Mouse (Mus musculus) brain, embryonic 18.5 days (tissue): Measurements from ENCODE around the gene Btk.
A peak's percentile ranks its signal among the peaks of the same experiment; 100 is the strongest.
"Not testable (repeated sequence)": the region's sequence is repeated elsewhere in the genome, so short reads cannot be mapped to it uniquely, and the experiment has no call there.

ENCODE experiments used
- DNase-seq: peaks from one replicate; pipeline ENCODE4 v3.0.0-alpha.2; 2012; ENCODE audit warnings: low read depth, low spot score

The Btk gene

GRCm38 (mm10) chrX:134580528-134581305, 2.7 kb downstream of the Btk start:
- DNase-seq = no peak

GRCm38 (mm10) chrX:134577896-134578295, 5.5 kb downstream of the Btk start:
- DNase-seq = no peak

GRCm38 (mm10) chrX:134566536-134567222, 16.7 kb downstream of the Btk start:
- DNase-seq = no peak

- DNase-seq = no peak
Measured at GRCm38 (mm10) chrX:134564326-134564725, 19.0 kb downstream of the Btk start.

- no peak for DNase-seq
Measured at GRCm38 (mm10) chrX:134554425-134554824, 28.9 kb downstream of the Btk start.

- DNase-seq = no peak
Measured at GRCm38 (mm10) chrX:134553326-134553725, 30.0 kb downstream of the Btk start.

- no peak for DNase-seq
Measured at GRCm38 (mm10) chrX:134550903-134551302, 32.5 kb downstream of the Btk start.

GRCm38 (mm10) chrX:134547330-134547729, 36.0 kb downstream of the Btk start:
- DNase-seq = no peak

GRCm38 (mm10) chrX:134541955-134542308, 41.4 kb downstream of the Btk start:
- no peak for DNase-seq

- peak; percentile 18 for DNase-seq
Measured at GRCm38 (mm10) chrX:134541145-134541954, 42.0 kb downstream of the Btk start, which contains the start of gene Timm8a1. Gene Timm8a1, minus strand, starts transcription at chrX:134541865.

GRCm38 (mm10) chrX:134540414-134541135, 42.8 kb downstream of the Btk start:
- DNase-seq = no peak

- DNase-seq = not testable (repeated sequence)
Measured at GRCm38 (mm10) chrX:134539795-134540194, 43.6 kb downstream of the Btk start.

GRCm38 (mm10) chrX:134533346-134533745, 50.0 kb downstream of the Btk start:
- no peak for DNase-seq

- DNase-seq = no peak
Measured at GRCm38 (mm10) chrX:134525260-134525659, 58.1 kb downstream of the Btk start.

- DNase-seq = no peak
Measured at GRCm38 (mm10) chrX:134523772-134524171, 59.6 kb downstream of the Btk start.

GRCm38 (mm10) chrX:134509473-134509872, 73.9 kb downstream of the Btk start:
- no peak for DNase-seq

GRCm38 (mm10) chrX:134507977-134508376, 75.4 kb downstream of the Btk start:
- no peak for DNase-seq

GRCm38 (mm10) chrX:134500651-134501050, 82.7 kb downstream of the Btk start:
- DNase-seq = no peak
